Mouse (Mus musculus) Patski (cell line): ENCODE measurements around the gene Bmp6. TPM values are rescaled to one million over a fixed set of nuclear protein-coding genes. Genes with fewer than 3 reads are reported as not detected.

Source experiments
- ATAC-seq: fragments of 100-300 bp; one replicate; pipeline ENCODE4 v1.8.0; 2021
- CTCF ChIA-PET: fragments of 350-600 bp; sonication (Branson Sonifier 250); formaldehyde crosslinking; loops from one replicate; lab custom pipeline; 2022; ENCODE audit warnings: inconsistent platforms; lab: Charles Lee
- POLR2A ChIA-PET: fragments of 350-600 bp; sonication (Branson Sonifier 250); formaldehyde crosslinking; loops from one replicate; lab custom pipeline; 2022; ENCODE audit warnings: antibody characterized with exemption, inconsistent platforms; lab: Charles Lee
- DNase-seq: peaks from one replicate; pipeline ENCODE4 v3.0.0-alpha.2; 2011; ENCODE audit warnings: low read depth, low spot score
- H3K27me3 ChIP-seq: fragments of 371-371 bp; one replicate; pipeline ENCODE4 v1.5.1; 2021
- CTCF ChIP-seq: fragments of 100-300 bp; IDR thresholded peaks from one replicate; pipeline ENCODE4 v1.5.1; 2021
- in situ Hi-C: fragments of 300-500 bp; cut with MboI; formaldehyde crosslinking; loops from 3 replicates; pipeline ENCODE4 v1.11.1; 2018; ENCODE audit warnings: low pct_unique_long_range_greater_than_20kb, mixed read lengths
- polyA plus RNA-seq: library from polyadenylated mRNA; unstranded; gene quantifications from one replicate; pipeline ENCODE4 v1.2.3, GENCODE M21; 2021

Gene Bmp6
- polyA plus RNA-seq, 1 experiment from 2014 or later = 58.7 TPM

- POLR2A ChIA-PET = no interaction called here
- ATAC-seq = no peak
- DNase-seq = no peak
- CTCF ChIA-PET = no interaction called here
- no peaks in the 10 kb centered on the region for H3K27me3 ChIP-seq
- no peak for TF ChIP-seq CTCF
- in situ Hi-C loops = no loop called here
Observed at GRCm38 (mm10) chr13:38525261-38525660, 180.4 kb downstream of the Bmp6 start.

- no peak for ATAC-seq
- H3K27me3 ChIP-seq = no peaks in the 10 kb centered on the region
- no peak for DNase-seq
- ChIA-PET CTCF (no interaction called here), POLR2A (no interaction called here)
- no peak for TF ChIP-seq CTCF
- in situ Hi-C loops = no loop called here
Observed at GRCm38 (mm10) chr13:38526116-38526515, 181.2 kb downstream of the Bmp6 start.

GRCm38 (mm10) chr13:38527041-38527796 lies 182.3 kb downstream of the Bmp6 start:
- ChIA-PET CTCF (no interaction called here), POLR2A (interaction anchor here (0.6 to 2.4 kb wide), 2 partner anchors 13 to 148 kb away, joined by 3 to 11 read pairs; no protein-coding TSS in a partner anchor)
- no peak for TF ChIP-seq CTCF
- DNase-seq = no peak
- peak; percentile 10 for ATAC-seq
- in situ Hi-C loops = no loop called here
- H3K27me3 ChIP-seq = no peaks in the 10 kb centered on the region

- ATAC-seq (peak; percentile 88), DNase-seq (no peak)
- ChIA-PET CTCF (interaction anchor here (1.2 kb wide), 1 partner anchor 15 kb away, joined by 3 read pairs; no protein-coding TSS in a partner anchor), POLR2A (interaction anchor here (1.3 to 2.4 kb wide), 2 partner anchors 14 to 18 kb away, joined by 6 to 11 read pairs; no protein-coding TSS in a partner anchor)
- in situ Hi-C loops = no loop called here
- TF ChIP-seq CTCF = no peak
- no peaks in the 10 kb centered on the region for H3K27me3 ChIP-seq
Observed at GRCm38 (mm10) chr13:38527797-38528650, 183.1 kb downstream of the Bmp6 start.

GRCm38 (mm10) chr13:38528687-38529294 lies 183.9 kb downstream of the Bmp6 start, which contains the start of gene Txndc5:
TSS of gene Txndc5 (minus strand) at chr13:38528824.
- CTCF ChIA-PET = interaction anchor here (1.2 kb wide), 1 partner anchor 15 kb away, joined by 3 read pairs; no protein-coding TSS in a partner anchor
- TF ChIP-seq CTCF = no peak
- ATAC-seq (no peak), DNase-seq (no peak)
- in situ Hi-C loops = no loop called here
- POLR2A ChIA-PET = interaction anchor here (1.3 to 2.4 kb wide), 2 partner anchors 15 to 19 kb away, joined by 6 to 11 read pairs; no protein-coding TSS in a partner anchor
- H3K27me3 ChIP-seq = no peaks in the 10 kb centered on the region

- ATAC-seq (no peak), DNase-seq (no peak)
- ChIA-PET CTCF (no interaction called here), POLR2A (interaction anchor here (2.4 kb wide), 1 partner anchor 15 kb away, joined by 11 read pairs; no protein-coding TSS in a partner anchor)
- TF ChIP-seq CTCF = no peak
- in situ Hi-C loops = no loop called here
- no peaks in the 10 kb centered on the region for H3K27me3 ChIP-seq
Observed at GRCm38 (mm10) chr13:38529576-38529975, 184.7 kb downstream of the Bmp6 start.

- no peak for TF ChIP-seq CTCF
- POLR2A ChIA-PET = interaction anchor here (0.8 kb wide), 1 partner anchor 553 kb away, joined by 3 read pairs; no protein-coding TSS in a partner anchor
- CTCF ChIA-PET = interaction anchor here (1.2 kb wide), 1 partner anchor 57 kb away, joined by 3 read pairs; no protein-coding TSS in a partner anchor
- in situ Hi-C loops = no loop called here
- no peak for ATAC-seq
- no peaks in the 10 kb centered on the region for H3K27me3 ChIP-seq
- DNase-seq = no peak
Observed at GRCm38 (mm10) chr13:38531498-38531897, 186.6 kb downstream of the Bmp6 start.

- no peak for TF ChIP-seq CTCF
- POLR2A ChIA-PET = no interaction called here
- CTCF ChIA-PET = interaction anchor here (2.6 kb wide), 1 partner anchor 13 kb away, joined by 6 read pairs; no protein-coding TSS in a partner anchor
- in situ Hi-C loops = no loop called here
- ATAC-seq (no peak), DNase-seq (no peak)
- no peaks in the 10 kb centered on the region for H3K27me3 ChIP-seq
Observed at GRCm38 (mm10) chr13:38533461-38533860, 188.6 kb downstream of the Bmp6 start.

- in situ Hi-C loops = no loop called here
- POLR2A ChIA-PET = no interaction called here
- no peaks in the 10 kb centered on the region for H3K27me3 ChIP-seq
- CTCF ChIA-PET = interaction anchor here (2.6 kb wide), 1 partner anchor 13 kb away, joined by 6 read pairs; no protein-coding TSS in a partner anchor
- TF ChIP-seq CTCF = no peak
- no peak for DNase-seq
- no peak for ATAC-seq
Observed at GRCm38 (mm10) chr13:38534016-38534415, 189.1 kb downstream of the Bmp6 start.

GRCm38 (mm10) chr13:38534731-38535130 lies 189.8 kb downstream of the Bmp6 start:
- CTCF ChIA-PET = interaction anchor here (2.6 kb wide), 1 partner anchor 12 kb away, joined by 6 read pairs; no protein-coding TSS in a partner anchor

More at GRCm38 (mm10) chr13:38534731-38535130, 189.8 kb downstream of the Bmp6 start:
- TF ChIP-seq CTCF = no peak
- POLR2A ChIA-PET = no interaction called here
- H3K27me3 ChIP-seq = no peaks in the 10 kb centered on the region
- ATAC-seq = no peak
- in situ Hi-C loops = no loop called here
- no peak for DNase-seq
